Mouse (Mus musculus) heart, embryonic 15.5 days (tissue): Measurements from ENCODE around the gene Clasrp. TPM values are rescaled to one million over a fixed set of nuclear protein-coding genes. Genes with fewer than 3 reads are reported as not detected.

Source experiments
- ATAC-seq: fragments of 200-750 bp; cut with Nextera tagmentation; replicated peaks from 2 replicates; pipeline ENCODE4 v1.8.0; 2017; ENCODE audit warnings: low read depth, moderate TSS enrichment; ENCODE audit not compliant: insufficient number of reproducible peaks, insufficient read depth, low FRiP score
- H3K27ac ChIP-seq: fragments of 300-500 bp; sonication (generic); 2 replicates; pipeline ENCODE4 v1.5.1; 2015; ENCODE audit warnings: mild to moderate bottlenecking, inconsistent platforms
- H3K27me3 ChIP-seq: fragments of 300-500 bp; sonication (generic); 2 replicates; pipeline ENCODE4 v1.6.1; 2015; ENCODE audit warnings: inconsistent platforms
- H3K36me3 ChIP-seq: fragments of 300-500 bp; sonication (generic); 2 replicates; pipeline ENCODE4 v1.6.1; 2015; ENCODE audit warnings: mild to moderate bottlenecking, inconsistent platforms
- H3K4me1 ChIP-seq: fragments of 300-500 bp; sonication (generic); replicated peaks from 2 replicates; pipeline ENCODE4 v1.6.1; 2015; ENCODE audit warnings: inconsistent platforms
- H3K4me2 ChIP-seq: fragments of 300-500 bp; sonication (generic); 2 replicates; pipeline ENCODE4 v1.6.1; 2015; ENCODE audit warnings: inconsistent platforms, mild to moderate bottlenecking, moderate library complexity
- H3K4me3 ChIP-seq: fragments of 300-500 bp; sonication (generic); 2 replicates; pipeline ENCODE4 v1.5.1; 2015; ENCODE audit warnings: mild to moderate bottlenecking, inconsistent platforms
- H3K9ac ChIP-seq: fragments of 300-500 bp; sonication (generic); 2 replicates; pipeline ENCODE4 v1.6.1; 2015; ENCODE audit warnings: mild to moderate bottlenecking, inconsistent platforms
- H3K9me3 ChIP-seq: fragments of 300-500 bp; sonication (generic); replicated peaks from 2 replicates; pipeline ENCODE4 v1.6.1; 2016; ENCODE audit warnings: inconsistent platforms
- WGBS: fragments of 180-500 bp; shearing (Covaris S2); methylation state at CpG from one replicate; pipeline ENCODE4 v1.1.7; 2015; ENCODE audit warnings: mixed read lengths; 5-methylcytosine and 5-hydroxymethylcytosine counted together
- polyA plus RNA-seq: library from polyadenylated mRNA; unstranded; fragments of >200 nt; fragmentation: Nextera tagmentation; extraction: Ambion mirVana; gene quantifications from 2 replicates; pipeline ENCODE4 v1.2.1, GENCODE M21; 2015

The Clasrp gene
- polyA plus RNA-seq, 1 experiment from 2014 or later, result 28.5 TPM

DNA sequence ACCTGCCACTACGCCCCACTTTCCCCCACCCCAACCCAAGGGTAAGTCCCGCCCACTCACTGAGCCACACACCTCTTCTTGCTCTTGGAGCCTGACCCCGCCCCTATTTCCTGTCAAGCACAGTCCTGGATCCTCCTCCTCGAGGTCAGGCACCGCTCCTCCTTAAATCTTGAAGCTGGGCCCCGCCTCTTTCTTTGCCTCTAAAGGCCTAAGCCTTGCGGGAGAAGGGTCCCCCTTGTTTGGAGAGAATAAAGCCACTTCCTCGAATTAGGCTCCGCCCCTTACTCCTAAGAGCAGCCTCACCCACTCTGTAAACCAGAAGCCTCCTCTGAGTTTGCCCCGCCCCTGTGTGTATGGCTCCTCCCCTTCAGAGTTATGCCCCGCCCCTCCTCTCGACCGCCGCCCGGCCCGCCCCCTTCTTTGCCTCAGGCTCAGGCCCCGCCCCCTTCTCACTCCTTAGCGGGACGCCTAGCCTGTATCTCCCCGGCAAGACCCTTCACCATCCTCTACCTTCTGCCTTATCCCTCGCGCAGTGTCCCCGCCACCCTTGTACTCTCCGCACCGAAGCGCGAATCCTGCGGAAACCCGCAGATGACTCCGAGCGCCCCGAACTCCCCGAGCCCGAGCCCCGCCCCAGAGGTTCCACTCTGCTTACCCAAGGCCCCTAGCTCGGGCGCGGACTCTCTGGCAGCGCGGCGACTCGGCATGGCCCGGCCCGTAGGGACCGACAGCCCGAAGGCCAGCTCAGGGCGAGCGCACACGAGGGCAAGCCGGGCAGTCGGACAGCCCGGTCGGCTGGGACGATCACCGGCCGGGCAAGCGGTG, 24.5 kb upstream of the Clasrp start:
- H3K27me3 ChIP-seq, result no peaks in the 10 kb centered on the region
- H3K9ac ChIP-seq, result peak overlapping the region; percentile 56
- H3K4me3 ChIP-seq, result peak overlapping the region; percentile 65
- peak; percentile 85 for ATAC-seq
- peaks cover 15% of the 10 kb centered on the region for H3K4me1 ChIP-seq
- H3K4me2 ChIP-seq, result peak overlapping the region; percentile 88
- WGBS, result 1% methylated on average over 57 of the region's 57 CpGs
- H3K36me3 ChIP-seq, result peaks cover 19% of the 10 kb centered on the region
- peak overlapping the region; percentile 83 for H3K27ac ChIP-seq
- no peaks in the 10 kb centered on the region for H3K9me3 ChIP-seq

DNA sequence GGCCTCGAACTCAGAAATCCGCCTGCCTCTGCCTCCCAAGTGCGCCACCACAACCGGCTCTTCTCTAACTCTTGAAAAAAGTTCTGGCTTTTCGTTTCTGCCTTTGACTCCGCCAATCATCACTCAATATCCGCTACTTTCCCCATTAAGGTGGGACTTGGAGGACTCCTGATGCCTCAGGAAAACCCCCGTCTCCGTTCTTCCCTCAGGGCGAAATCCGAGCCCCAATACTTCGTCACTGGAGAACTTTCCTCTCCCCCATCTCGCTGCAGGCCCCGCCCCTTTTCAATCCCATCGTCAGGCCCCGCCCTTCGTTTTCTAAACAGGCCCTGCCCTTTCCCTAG, 23.9 kb upstream of the Clasrp start:
- peak overlapping the region; percentile 88 for H3K4me2 ChIP-seq
- H3K9ac ChIP-seq, result no peak overlapping the region
- no peaks in the 10 kb centered on the region for H3K9me3 ChIP-seq
- H3K27me3 ChIP-seq, result no peaks in the 10 kb centered on the region
- peaks cover 13% of the 10 kb centered on the region for H3K36me3 ChIP-seq
- H3K27ac ChIP-seq, result peak overlapping the region; percentile 83
- H3K4me3 ChIP-seq, result peak overlapping the region; percentile 65
- WGBS, result 14% methylated on average over 17 of the region's 17 CpGs
- peaks cover 15% of the 10 kb centered on the region for H3K4me1 ChIP-seq
- no peak for ATAC-seq

DNA sequence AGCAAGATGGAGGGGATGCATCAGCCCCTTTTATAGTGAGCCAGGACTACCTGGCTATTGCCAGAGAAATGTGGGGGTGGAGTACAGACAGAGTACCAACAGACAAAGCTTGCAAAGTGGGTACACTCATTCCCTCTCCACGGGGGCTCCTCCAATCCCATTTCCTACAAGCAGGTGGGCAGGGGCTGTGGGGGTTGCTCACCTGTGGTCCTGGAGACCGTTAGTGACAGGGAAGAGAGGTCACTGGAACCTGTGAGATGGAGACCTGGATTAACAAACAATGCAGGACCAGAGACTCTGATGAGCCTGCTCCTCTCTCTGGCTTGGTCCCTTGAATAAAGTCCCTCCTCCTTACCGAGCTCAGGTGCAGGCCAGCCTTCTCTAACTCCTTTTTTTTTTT, 23.4 kb upstream of the Clasrp start:
- H3K4me3 ChIP-seq, result peak overlapping the region; percentile 65
- peak overlapping the region; percentile 83; the same call in 1 of the 2 replicates for H3K27ac ChIP-seq
- peaks cover 15% of the 10 kb centered on the region for H3K4me1 ChIP-seq
- H3K27me3 ChIP-seq, result no peaks in the 10 kb centered on the region
- H3K4me2 ChIP-seq, result peak overlapping the region; percentile 88
- no peak overlapping the region for H3K9ac ChIP-seq
- WGBS, result 68% methylated on average over 3 of the region's 3 CpGs
- H3K9me3 ChIP-seq, result no peaks in the 10 kb centered on the region
- ATAC-seq, result no peak
- H3K36me3 ChIP-seq, result peaks cover 9% of the 10 kb centered on the region

- no peak for ATAC-seq
- Histone ChIP-seq H3K27me3 (peaks cover 8% of the 10 kb centered on the region; the same call in 1 of the 2 replicates), H3K36me3 (no peaks in the 10 kb centered on the region), H3K4me3 (no peak overlapping the region), H3K27ac (no peak overlapping the region), H3K9ac (no peak overlapping the region), H3K4me2 (no peak overlapping the region), H3K4me1 (peaks cover 14% of the 10 kb centered on the region), H3K9me3 (no peaks in the 10 kb centered on the region)
- 58% methylated on average over 2 of the region's 2 CpGs for WGBS
Measured at GRCm38 (mm10) chr7:19623433-19623832, 19.1 kb upstream of the Clasrp start.

DNA sequence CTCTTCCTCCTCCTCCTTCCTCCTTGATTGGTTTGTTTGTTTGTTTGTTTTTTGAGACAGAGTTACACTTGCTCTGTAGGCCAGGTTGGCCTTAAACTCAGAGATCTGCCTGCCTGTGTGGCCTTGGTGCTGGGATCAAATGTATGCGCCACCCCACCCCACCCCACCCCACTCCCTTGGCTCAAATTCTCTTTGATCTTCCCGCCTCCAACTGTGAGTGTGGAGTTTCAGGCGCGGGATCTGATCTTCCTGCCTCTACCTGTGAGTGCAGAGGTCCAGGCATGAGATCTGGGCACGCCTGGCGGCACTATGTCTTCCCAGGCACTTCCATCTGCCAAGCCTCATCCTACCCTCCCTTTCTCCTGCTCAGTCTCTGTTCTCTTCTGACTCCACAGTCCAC, 18.0 kb upstream of the Clasrp start:
- Histone ChIP-seq H3K27me3 (peaks cover 8% of the 10 kb centered on the region; the same call in 1 of the 2 replicates), H3K9ac (no peak overlapping the region), H3K4me3 (no peak overlapping the region), H3K27ac (no peak overlapping the region), H3K9me3 (no peaks in the 10 kb centered on the region), H3K4me2 (no peak overlapping the region), H3K4me1 (peaks cover 6% of the 10 kb centered on the region), H3K36me3 (no peaks in the 10 kb centered on the region)
- WGBS, result 35% methylated on average over 6 of the region's 6 CpGs
- ATAC-seq, result no peak

DNA sequence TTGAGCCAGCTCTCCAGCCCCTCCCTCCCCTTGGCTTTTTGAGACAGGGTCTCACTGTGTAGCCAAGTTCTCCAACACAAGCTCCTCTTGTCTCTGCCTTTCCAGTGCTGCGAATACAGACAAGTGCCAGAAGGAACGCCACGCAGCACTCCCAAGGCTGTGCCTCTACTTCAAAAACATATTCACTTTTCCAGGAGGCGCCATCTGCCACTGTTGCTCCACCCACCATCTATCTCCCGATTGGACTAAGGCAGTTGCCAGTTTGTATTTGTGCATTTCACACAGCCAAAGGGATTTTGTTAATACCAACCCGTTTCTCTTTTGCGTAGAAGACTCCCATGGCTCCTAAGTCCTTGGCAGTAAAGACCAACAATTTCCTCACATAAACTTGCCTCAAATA, 16.5 kb upstream of the Clasrp start:
- Histone ChIP-seq H3K36me3 (no peaks in the 10 kb centered on the region), H3K9me3 (no peaks in the 10 kb centered on the region), H3K27me3 (peaks cover 8% of the 10 kb centered on the region; the same call in 1 of the 2 replicates), H3K9ac (no peak overlapping the region), H3K4me3 (no peak overlapping the region), H3K27ac (no peak overlapping the region), H3K4me1 (peaks cover 6% of the 10 kb centered on the region), H3K4me2 (no peak overlapping the region)
- 91% methylated on average over 7 of the region's 7 CpGs for WGBS
- no peak for ATAC-seq

- peaks cover 8% of the 10 kb centered on the region; the same call in 1 of the 2 replicates for H3K27me3 ChIP-seq
- WGBS, result 10% methylated on average over 35 of the region's 35 CpGs
- ATAC-seq, result peak; percentile 68
- H3K36me3 ChIP-seq, result no peaks in the 10 kb centered on the region
- peak overlapping the region; percentile 68 for H3K4me2 ChIP-seq
- H3K4me1 ChIP-seq, result peaks cover 6% of the 10 kb centered on the region
- H3K27ac ChIP-seq, result no peak overlapping the region
- H3K4me3 ChIP-seq, result peak overlapping the region; percentile 38
- peak overlapping the region; percentile 44 for H3K9ac ChIP-seq
- no peaks in the 10 kb centered on the region for H3K9me3 ChIP-seq
Measured at GRCm38 (mm10) chr7:19619004-19619801, 14.9 kb upstream of the Clasrp start.

DNA sequence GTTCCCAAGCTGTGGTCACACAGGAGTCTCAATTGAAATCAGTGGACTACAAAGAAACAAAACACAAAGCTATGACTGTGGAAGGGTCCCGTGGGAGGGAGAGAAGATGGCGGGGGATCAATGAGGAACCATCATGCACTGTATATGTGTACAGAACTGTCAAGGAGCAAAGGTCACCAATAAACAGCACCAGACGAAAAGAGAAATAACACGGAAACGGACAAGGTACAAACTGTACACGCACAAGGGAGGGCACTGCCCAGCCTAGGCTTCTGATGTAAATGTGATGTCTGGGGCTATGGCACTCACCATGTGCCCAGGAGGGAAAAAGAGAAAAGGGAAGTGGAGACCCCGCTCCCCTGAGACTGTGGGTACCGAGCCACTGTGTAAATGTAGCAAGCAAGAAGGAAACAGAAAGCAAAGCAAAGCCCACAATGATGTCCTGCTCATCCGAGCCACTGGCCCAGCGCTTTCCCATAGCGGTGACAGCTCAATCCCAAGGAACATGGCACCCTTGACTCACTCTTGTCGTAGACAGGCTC, 10.8 kb upstream of the Clasrp start:
- Histone ChIP-seq H3K27ac (no peak overlapping the region), H3K4me3 (no peak overlapping the region), H3K36me3 (no peaks in the 10 kb centered on the region), H3K9me3 (no peaks in the 10 kb centered on the region), H3K27me3 (peaks cover 5% of the 10 kb centered on the region; the same call in 1 of the 2 replicates), H3K4me1 (peaks cover 6% of the 10 kb centered on the region), H3K9ac (no peak overlapping the region), H3K4me2 (no peak overlapping the region)
- WGBS, result 88% methylated on average over 12 of the region's 12 CpGs
- ATAC-seq, result no peak

GRCm38 (mm10) chr7:19610969-19611368, 6.7 kb upstream of the Clasrp start:
- Histone ChIP-seq H3K4me2 (no peak overlapping the region), H3K9ac (no peak overlapping the region), H3K4me3 (no peak overlapping the region), H3K27ac (no peak overlapping the region), H3K4me1 (no peaks in the 10 kb centered on the region), H3K27me3 (no peaks in the 10 kb centered on the region), H3K36me3 (no peaks in the 10 kb centered on the region), H3K9me3 (no peaks in the 10 kb centered on the region)
- WGBS, result 80% methylated on average over 5 of the region's 5 CpGs
- ATAC-seq, result no peak

- Histone ChIP-seq H3K9ac (no peak overlapping the region), H3K9me3 (no peaks in the 10 kb centered on the region), H3K4me1 (no peaks in the 10 kb centered on the region), H3K4me2 (no peak overlapping the region), H3K27me3 (no peaks in the 10 kb centered on the region), H3K27ac (no peak overlapping the region), H3K4me3 (no peak overlapping the region), H3K36me3 (no peaks in the 10 kb centered on the region)
- ATAC-seq, result no peak
- 87% methylated on average over 12 of the region's 12 CpGs for WGBS
Measured at GRCm38 (mm10) chr7:19609641-19610332, 5.5 kb upstream of the Clasrp start.

DNA sequence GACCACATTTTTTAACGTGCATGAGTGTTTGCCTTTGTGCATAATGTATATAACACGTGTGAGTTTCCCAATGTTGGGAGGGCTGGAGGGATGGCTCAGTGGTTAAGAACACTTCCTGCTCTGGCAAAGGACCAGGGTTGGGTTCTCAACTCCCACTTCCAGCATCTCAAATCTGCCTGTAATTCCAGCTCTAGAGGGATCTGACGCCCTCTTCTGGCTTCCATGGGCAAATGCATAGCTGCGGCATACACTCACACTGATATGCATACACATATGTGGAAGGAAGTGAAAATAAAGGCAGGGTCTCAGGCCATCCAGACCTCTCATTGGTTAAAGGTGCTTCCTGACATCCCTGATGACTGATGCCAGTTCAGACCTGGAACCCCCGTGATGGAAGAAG, 3.0 kb upstream of the Clasrp start:
- H3K4me2 ChIP-seq, result no peak overlapping the region
- no peaks in the 10 kb centered on the region for H3K36me3 ChIP-seq
- H3K9ac ChIP-seq, result no peak overlapping the region
- H3K9me3 ChIP-seq, result no peaks in the 10 kb centered on the region
- no peaks in the 10 kb centered on the region for H3K27me3 ChIP-seq
- no peak overlapping the region for H3K4me3 ChIP-seq
- peaks cover 16% of the 10 kb centered on the region for H3K4me1 ChIP-seq
- ATAC-seq, result no peak
- H3K27ac ChIP-seq, result no peak overlapping the region
- WGBS, result 79% methylated on average over 5 of the region's 5 CpGs
